Mouse (Mus musculus) G1E (cell line): ENCODE results near the gene Nthl1.

Experiments used
- CTCF ChIP-seq: IDR thresholded peaks from 2 replicates; pipeline ENCODE4 v1.5.1; 2012; ENCODE audit warnings: low read depth, low read length, inconsistent platforms, mixed read lengths
- GATA1 ChIP-seq: IDR thresholded peaks from 2 replicates; pipeline ENCODE4 v1.6.1; 2012; ENCODE audit warnings: borderline replicate concordance, low read length, inconsistent platforms, mixed read lengths
- POLR2AphosphoS5 ChIP-seq: IDR thresholded peaks from 2 replicates; pipeline ENCODE4 v1.6.1; 2012; ENCODE audit warnings: low read depth, low read length, inconsistent platforms; ENCODE audit not compliant: insufficient replicate concordance

DNA sequence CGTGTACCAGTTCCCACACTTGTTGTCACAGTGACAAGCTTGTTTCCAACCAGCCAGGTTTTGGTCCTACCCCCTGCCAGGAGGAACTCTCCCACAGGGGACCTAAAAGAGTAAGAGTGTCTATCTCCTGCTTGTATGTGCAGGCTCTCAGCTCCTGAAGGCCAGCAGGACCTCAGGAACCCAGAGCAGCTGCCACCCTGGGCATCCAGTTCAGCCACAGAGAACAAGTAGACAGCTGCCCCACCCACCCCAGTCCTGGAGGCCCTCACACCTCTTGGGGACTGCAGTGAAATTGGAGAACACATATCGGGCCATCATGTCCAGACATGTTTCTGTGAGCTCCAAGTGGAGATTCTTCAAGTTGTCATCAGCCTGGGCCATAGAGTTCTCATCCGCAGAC lies 27.9 kb upstream of the Nthl1 start:
- TF ChIP-seq GATA1: no peak
- TF ChIP-seq CTCF: no peak
- no peak for TF ChIP-seq POLR2AphosphoS5
